Mouse (Mus musculus): Measurements from ENCODE around the gene Xpr1. TPM values are rescaled to one million over a fixed set of nuclear protein-coding genes. Genes with fewer than 3 reads are reported as not detected.
"Not testable (repeated sequence)": the region's sequence is repeated elsewhere in the genome, so short reads cannot be mapped to it uniquely, and the experiment has no call there.

Xpr1 gene
- total RNA-seq, 2 experiments from 2014 or later: 91.4 to 93.4 TPM

DNA sequence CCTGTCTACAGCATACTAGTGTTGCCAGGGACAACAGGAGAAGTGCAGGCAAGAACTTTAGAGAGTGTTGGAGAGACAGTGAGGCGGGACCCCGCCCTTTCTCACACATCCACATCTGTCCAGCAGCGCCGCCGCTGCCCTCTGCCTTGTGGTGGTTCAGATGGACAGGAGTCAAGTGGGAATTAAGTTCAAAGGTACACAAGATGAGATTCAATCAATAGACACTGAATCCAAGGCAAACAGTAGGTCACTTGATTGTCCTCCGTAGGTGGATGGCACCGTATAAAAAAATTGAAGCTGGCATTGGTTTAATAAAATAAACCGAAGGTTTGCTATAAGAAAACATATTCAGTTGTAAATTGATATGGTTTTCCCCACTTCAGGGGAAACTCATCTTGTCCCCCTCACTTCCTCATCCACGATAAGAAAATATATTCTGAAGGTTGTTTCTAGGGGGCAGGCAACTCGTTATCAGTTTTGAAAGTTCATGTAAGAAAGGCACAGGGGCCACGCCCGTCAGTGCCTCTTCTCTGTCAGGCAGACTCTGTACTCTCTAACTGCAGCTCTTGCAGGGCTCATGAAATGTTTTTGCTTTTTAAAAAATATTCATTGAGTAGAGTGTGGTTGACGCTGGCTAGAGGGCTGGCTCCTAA is 140.7 kb downstream of the Xpr1 start:
- intact Hi-C loops (cut with DNase I): no loop called here
- DNase-seq (ENCODE audit: low spot score in 2 of 2): no peak

DNA sequence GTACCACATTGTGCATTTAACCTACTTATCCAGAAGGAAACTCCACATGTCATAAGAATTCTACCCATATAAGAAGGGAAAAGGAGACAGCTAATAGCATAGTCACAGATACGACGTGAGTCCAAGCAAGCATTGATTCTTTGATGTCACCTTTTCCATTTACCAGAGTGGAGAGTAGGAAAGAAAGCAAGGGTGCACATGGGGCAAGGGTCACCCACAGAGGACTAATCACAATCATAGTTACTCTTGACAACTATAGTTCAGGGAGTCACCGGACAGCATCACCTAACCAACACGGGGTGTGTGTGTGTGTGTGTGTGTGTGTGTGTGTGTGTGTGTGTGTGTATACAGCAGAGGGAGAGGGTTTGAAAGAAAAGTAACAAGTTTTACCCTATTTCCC is 141.4 kb downstream of the Xpr1 start:
- intact Hi-C loops (cut with DNase I): no loop called here

DNA sequence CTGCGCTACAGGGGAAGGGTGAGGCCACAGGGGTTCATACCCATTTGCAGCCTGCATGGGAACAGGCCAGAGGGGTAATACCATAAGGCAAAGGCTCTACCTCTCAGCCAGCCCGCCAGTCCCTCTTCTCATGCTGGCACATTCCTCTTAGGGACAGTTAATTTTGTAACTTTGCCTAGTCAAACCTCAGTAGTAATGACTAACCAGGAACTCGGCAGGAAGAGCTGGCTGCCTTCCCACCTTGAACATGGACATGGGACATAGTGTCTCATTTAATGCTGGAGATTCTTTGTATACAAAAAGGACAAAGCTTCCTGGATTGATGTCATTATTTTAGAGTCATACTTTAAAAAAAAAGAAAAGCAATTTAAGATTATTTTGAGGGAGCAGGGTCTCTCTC is 142.2 kb downstream of the Xpr1 start:
- intact Hi-C loops (cut with DNase I): no loop called here
- no peak for DNase-seq (ENCODE audit: low spot score in 2 of 2)

More for the DNA sequence above, 141.4 kb downstream of the Xpr1 start:
- DNase-seq (ENCODE audit: low spot score in 2 of 2): no peak

DNA sequence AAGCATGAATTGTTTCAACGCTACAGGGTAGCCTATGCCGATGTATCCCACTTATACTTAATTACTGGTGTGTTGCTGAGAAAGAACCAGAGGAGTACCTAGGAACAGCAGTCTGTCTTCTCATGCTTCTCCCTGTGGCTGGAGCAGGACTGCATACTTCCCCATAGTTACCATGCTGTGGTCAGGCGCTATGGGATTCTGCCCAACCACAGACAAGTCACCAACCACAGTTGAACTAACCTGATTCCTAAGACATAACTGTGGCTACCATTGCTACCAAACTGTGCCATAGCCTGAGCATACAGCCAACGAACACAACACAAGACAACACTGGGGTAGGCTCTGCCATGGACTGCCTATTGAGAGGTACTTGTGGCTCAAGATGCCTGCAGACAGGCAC is 144.3 kb downstream of the Xpr1 start:
- intact Hi-C loops (cut with DNase I): no loop called here
- DNase-seq (ENCODE audit: low spot score in 2 of 2): no peak

DNA sequence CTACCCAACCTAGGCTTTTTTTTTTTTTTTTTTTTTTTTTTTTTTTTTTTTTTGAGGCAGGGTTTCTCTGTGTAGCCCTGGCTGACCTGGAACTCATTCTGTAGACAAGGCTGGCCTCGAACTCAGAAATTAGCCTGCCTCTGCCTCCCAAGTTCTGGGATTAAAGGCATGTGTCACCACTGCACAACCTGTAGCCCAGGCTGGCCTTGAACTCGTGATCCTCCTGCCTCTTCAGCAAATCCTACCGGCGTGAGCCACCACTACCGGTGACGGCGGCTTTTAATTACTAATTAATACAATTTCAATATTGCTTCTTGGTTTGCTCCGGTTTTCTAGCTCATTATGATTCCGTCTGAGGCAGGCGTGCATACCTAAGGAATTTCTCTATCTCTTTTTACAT is 154.7 kb downstream of the Xpr1 start:
- intact Hi-C loops (cut with DNase I); DNase-seq (ENCODE audit: low spot score in 2 of 2): not testable (repeated sequence)

DNA sequence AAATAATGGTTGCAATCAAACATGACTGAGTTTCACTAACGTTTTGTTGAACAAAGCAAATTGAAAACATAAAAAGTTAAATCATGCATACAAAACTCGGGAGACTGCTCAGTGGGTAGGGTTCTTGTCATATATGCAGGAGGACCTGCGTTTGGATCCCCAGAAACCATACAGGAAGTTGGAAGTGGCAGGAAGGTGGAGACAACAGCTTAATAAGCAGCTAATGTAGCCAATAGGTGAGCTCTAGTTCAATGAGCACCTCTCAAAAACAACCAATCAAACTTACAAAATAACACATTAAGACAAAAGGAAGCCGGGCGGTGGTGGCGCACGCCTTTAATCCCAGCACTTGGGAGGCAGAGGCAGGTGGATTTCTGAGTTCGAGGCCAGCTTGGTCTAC is 162.9 kb downstream of the Xpr1 start:
- no peak for DNase-seq (ENCODE audit: low spot score in 2 of 2)
- intact Hi-C loops (cut with DNase I): no loop called here

DNA sequence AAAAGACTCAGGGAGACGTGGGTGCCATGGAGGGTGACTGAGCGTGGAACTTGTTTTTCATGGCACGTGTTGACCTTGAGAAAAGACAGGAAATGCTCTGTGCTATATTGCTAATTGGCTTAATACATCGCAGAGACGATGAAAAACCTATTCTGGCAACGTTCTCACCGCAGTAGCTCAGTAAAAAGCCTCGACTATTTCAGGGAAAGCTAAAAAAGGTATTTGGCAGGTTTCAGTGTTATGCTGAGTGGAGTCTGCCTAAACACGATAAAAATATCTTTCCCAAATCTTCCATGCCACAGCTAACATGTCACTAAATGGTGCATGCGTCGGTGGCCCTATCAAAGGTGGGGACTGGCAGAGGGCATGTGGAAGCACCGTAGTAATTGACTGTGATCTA is 164.1 kb downstream of the Xpr1 start:
- no peak for DNase-seq (ENCODE audit: low spot score in 2 of 2)

DNA sequence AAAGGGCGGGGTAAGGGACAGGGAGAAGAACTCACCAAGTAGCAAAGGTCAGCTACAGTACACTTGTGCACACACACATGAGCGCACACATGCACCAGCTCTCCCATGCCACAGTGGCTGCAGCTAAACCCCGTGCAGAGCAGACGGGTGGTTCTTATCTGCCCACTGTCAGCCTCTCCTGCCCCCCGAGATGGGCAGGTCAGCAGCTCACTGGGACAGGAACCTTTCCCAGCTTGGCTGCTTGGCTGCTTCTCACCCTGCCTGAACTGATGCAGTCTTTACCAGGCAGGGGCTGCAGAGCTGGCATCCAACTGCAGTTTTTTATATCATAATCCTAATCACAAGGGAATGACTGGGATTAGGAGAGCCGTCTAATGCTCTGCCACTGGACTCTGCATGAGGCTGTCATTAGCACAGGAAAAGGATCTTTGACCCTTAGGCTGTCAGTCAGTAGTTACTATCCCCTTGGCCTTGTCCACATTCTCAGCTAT is 164.5 kb downstream of the Xpr1 start:
- DNase-seq (ENCODE audit: low spot score in 2 of 2): no peak
- intact Hi-C loops (cut with DNase I): no loop called here

More for the DNA sequence above, 164.1 kb downstream of the Xpr1 start:
- intact Hi-C loops (cut with DNase I): no loop called here

DNA sequence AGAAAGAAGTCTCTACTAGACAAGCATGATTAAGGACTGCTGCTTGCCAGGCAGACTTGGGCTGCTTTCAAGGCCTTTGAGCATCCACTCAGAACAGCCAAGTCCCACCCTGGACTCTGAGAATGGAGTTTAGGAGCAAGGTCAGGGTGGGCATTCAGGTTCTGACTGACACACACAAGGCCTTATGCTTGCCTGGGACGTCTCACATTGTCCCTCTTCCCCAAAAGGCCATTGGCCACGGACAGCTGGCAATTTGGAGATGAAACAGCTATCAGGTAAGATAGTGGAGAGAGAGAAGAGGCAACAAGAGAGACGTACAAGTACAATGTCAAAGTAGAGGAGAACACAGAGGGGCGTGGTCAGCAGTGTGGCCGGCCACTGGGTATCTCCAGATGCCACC is 165.6 kb downstream of the Xpr1 start:
- intact Hi-C loops (cut with DNase I): no loop called here
- DNase-seq (ENCODE audit: low spot score in 2 of 2): no peak

DNA sequence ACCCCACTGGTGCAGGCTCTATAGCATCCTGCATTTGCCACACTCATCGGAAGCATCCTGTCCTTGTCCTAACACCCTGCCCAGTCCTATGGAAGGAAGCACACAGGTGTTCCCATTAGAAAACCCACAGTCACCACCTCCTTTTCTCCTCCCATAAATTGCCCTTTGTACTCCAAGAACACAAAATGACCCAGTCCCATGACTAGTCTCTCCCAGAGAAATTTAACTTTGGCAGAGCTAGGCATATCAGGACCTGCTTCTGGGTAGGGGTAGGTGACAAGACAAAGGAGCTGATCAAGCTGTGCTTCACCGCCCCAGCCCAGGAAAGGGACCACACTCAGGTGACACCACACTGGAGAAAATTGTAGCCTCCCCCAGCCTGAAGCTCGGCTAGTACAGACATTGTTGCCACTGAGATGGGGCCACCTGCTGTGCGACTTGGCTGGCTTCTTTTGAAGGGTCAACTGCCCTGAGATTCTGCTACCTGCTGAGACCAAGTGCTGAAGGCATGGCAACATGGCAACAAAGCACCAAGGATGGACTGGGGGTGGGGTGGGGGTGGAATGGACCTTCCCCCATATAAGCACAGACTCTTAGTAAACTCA is 166.6 kb downstream of the Xpr1 start:
- intact Hi-C loops (cut with DNase I): no loop called here
- DNase-seq (ENCODE audit: low spot score in 2 of 2): no peak

DNA sequence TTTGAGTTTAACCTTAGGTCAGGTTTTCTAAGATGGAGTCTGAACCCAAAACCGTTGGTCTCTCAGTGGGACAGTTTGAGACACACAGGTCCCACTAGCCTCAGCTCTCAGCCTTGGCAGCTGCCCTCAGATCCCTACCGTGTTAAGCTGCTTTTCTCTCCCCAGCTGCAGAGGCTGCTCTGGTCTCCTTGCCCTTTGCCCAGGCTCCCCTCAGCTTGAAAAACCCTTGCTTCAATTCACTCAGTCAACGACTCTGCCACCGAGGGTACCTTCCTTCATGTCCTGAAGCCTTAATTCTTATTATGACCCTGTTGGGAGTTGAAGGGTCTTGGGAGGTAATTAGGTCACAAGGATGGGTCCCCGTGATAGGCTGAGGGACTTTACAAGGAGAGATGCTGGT is 167.3 kb downstream of the Xpr1 start:
- intact Hi-C loops (cut with DNase I): no loop called here
- no peak for DNase-seq (ENCODE audit: low spot score in 2 of 2)

DNA sequence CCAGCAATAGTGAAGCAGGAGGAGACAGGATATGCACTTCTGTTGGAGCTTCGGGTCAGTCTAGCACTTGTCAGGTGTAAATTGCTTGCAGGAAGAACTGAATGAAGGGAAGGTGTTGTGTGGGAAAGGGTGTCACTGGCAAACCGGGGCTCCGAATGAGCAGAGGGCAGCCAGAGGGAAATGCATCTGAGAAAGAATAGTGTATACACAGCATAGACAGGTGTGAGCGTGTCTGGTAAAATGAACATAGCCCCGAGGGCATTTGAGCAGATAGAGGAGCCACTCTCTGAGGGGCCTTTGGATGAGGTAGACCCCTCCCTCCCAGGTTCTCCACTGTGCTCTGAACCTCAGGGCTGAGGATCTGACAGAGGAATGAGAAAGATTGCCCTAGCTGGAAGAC is 169.2 kb downstream of the Xpr1 start:
- intact Hi-C loops (cut with DNase I): no loop called here
- DNase-seq (ENCODE audit: low spot score in 2 of 2): no peak

DNA sequence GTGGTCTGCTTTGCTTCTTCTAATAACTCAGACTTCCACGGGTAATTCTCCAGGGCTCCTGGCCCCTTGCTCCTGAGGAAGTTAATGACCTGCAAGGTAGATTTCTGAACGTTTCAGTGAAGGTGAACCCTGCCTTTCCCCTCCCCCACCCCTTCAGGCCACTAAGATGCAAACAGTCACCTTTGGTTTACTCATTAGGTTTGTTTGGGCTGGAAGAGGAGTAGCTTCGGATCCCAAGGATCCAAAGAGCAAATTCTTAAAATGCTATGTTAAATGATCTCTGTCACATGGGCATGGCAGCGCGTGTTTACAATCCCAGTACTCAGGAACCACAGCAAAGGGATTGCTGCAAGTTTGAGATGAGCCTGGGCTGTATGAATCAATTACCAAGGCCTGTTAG is 169.8 kb downstream of the Xpr1 start:
- intact Hi-C loops (cut with DNase I): no loop called here
- no peak for DNase-seq (ENCODE audit: low spot score in 2 of 2)

DNA sequence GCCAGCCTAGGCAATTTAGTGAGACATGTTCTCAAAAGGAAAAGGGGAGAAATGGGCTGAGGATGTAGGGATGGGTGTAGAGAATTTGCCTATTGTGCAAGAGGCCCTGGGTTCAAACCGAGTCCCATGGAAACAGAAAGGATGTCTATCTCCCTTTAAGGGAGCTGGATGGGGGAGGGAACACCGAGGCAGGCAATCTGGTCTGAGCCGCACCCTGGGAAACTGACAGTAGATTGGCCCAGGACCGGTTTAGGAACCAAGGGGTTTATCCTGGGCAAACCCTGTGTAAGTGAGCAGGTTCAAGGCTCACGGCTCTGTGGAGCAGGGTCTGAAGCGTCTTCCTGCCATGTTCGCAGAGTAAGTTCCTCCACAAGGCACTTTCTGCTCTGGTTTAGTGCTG is 171.7 kb downstream of the Xpr1 start:
- intact Hi-C loops (cut with DNase I): no loop called here
- DNase-seq (ENCODE audit: low spot score in 2 of 2): no peak

DNA sequence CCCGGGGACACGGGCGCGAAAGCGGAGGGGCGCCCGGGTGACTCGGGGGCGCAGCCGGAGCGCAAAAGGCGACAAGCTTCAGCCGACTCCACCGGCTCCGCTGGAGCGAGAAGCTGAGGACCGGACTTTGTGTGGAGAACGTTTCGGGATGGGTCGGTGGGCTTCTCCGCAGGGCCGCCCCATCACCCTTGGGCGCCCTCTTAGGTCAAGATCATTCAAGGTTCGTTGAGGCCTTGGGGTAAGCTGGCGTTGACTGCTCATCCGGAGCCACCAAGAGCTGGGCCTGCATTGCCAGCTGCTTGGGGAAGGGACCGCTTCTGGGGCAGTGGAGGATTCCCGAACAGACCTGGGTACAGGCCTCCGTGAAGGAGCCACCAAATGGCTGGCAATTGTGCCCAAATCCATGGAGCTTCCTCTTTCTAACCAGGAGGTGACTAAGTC is 172.4 kb downstream of the Xpr1 start:
- intact Hi-C loops (cut with DNase I): no loop called here

DNA sequence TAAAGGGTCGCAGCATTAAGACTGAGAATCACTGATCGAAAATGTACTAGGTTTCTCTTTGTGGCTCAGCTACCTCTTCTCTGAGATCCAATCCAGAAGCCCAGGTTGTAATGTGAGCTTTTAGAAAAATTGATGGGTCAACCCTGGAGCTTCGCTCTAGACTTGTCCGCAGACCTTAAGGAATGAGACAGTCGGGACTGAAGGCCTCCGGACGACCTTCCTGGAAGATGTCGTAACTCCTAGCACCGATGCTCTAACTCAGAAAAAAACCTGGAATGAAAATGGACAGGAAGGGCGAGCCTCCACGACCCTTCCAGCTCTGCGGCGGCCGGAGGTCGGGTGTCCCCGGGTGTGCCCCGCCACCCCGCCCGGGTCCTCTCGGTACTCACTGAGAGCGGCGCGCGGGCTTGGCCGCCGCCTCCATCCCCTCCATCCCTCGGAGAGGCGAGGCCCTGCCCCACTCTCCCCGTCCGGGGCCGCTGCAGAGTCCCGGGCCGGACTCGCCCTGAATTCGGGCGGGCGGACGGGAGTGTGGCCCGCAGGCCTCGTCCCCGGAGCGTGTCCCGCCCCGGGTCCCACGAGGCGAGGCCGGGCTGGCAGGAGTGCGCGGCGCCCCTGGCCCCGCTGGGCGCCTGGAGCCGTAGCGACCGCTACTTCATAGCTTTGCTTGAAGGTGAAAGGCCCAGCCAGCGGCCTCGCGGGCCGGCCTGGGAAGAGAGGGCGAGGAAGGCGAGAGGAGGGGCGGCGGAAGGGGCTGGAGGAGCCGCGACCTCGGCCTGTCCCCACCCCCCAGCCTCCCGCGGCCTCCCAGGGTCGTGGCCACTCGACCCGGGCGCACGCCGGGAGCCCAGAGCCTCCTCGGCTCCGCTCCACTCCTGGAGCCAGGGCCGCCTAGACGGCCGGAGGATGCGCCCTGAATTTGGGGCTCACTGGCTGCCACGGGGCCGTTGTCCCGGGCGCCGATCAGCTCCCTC is 173.1 kb downstream of the Xpr1 start, which contains the start of gene BC034090:
Gene BC034090 (minus strand): TSS at position 648 of the 974 bp plus-strand sequence.
- intact Hi-C loops (cut with DNase I): no loop called here
- DNase-seq (ENCODE audit: low spot score in 2 of 2): no peak

More for the DNA sequence above, 172.4 kb downstream of the Xpr1 start:
- no peak for DNase-seq (ENCODE audit: low spot score in 2 of 2)

DNA sequence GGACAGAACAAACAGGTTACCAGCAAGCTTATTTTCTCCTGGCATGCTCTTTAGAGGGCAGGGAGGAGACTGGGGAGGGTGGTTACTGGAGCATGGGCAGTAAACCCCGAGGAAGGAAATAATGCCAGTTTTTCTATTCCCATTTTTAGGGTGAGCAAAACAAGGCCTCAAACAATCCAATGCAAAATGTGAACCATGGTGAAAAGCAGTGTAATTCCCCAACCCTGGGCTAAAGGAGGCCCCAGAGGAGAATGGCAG is 174.8 kb downstream of the Xpr1 start:
- intact Hi-C loops (cut with DNase I): no loop called here
- no peak for DNase-seq (ENCODE audit: low spot score in 2 of 2)

DNA sequence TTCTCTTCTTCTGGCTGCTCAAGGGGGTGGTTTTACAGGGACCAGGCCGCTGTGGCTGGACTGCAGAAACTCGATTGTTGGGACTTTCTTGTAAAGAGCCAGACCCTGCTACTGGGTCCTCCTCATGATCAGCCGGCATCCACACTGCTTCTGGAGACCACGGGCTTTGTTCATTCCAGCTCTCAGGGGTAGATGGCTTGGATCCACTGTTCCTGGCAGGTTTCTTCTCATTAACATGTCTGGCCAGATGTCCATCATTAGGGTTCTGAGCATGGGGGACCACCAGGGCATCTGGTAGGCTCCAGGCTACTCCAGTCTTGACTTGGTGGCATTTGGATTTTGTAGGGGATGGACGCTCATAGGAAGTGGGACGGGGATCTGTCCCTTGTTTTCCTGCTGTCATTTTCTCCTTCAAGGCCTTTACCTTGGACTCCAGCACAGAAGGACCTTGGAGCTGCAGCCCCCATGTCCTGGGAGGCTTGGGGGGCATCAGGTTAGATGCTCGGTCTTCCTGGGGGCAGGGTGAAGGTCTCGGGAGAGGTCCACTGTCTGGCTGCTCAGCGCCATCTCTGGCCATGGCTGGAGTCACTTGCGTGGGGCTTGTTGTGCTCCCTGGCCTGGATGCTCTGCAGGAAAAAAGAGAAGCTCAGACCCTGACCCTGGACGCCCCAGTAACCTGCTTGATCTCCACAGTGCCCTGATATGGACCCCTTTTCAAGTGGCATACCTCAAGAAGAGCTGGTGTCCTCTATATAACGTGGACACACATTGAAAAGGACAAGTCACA is 175.3 kb downstream of the Xpr1 start:
- DNase-seq (ENCODE audit: low spot score in 2 of 2): no peak
- intact Hi-C loops (cut with DNase I): no loop called here

DNA sequence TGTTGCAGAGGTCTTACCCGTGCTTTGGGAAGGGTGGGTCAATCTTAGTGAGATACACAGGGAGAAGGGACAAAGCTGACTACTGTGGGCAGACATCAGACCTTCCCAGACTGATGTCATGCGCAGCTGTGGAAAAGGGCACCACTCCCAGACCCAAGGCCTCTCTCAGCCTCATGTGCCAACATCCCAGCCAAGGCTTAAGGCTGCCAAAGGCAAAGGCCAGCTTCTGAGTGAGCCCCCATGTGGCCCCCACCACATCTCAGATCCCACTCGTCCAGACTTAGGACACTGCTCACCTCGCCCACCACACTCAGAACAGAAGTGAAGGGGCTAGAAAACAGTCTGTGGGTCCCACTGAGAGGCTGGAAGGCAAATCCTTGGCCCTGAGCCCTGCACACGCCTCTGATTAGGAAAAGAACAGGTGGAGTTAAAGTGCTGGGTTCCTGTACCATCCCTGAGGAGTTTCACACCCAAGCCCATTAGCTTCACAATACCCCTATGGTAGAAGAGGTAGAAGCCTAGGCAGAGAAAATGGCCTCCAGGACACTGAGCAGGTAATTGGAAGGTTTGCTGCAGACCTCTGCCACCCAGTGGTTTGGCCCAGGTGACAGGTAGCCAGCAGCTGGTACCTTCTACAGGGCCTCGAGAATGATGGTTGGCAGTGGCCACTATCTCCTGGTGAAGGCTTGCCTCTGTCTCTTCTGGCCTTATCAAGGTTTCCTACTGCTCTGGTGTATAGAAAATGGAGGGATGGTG is 177.1 kb downstream of the Xpr1 start:
- intact Hi-C loops (cut with DNase I): no loop called here
- no peak for DNase-seq (ENCODE audit: low spot score in 2 of 2)
